Mouse (Mus musculus) intestine, embryonic 15.5 days (tissue): ENCODE data around the gene Eps8. TPM values are rescaled to one million over a fixed set of nuclear protein-coding genes. Genes with fewer than 3 reads are reported as not detected.
"Not testable (repeated sequence)": the region's sequence is repeated elsewhere in the genome, so short reads cannot be mapped to it uniquely, and the experiment has no call there.

Source experiments
- ATAC-seq: fragments of 200-750 bp; cut with Nextera tagmentation; 2 replicates; pipeline ENCODE4 v1.8.0; 2017; ENCODE audit warnings: moderate TSS enrichment, moderate library complexity
- H3K27ac ChIP-seq: fragments of 300-500 bp; sonication (generic); 2 replicates; pipeline ENCODE4 v1.5.1; 2015; ENCODE audit warnings: mild to moderate bottlenecking, inconsistent platforms
- H3K27me3 ChIP-seq: fragments of 300-500 bp; sonication (generic); replicated peaks from 2 replicates; pipeline ENCODE4 v1.6.1; 2015; ENCODE audit warnings: inconsistent platforms
- H3K36me3 ChIP-seq: fragments of 300-500 bp; sonication (generic); 2 replicates; pipeline ENCODE4 v1.6.1; 2015; ENCODE audit warnings: inconsistent platforms
- H3K4me1 ChIP-seq: fragments of 300-500 bp; sonication (generic); replicated peaks from 2 replicates; pipeline ENCODE4 v1.6.1; 2015; ENCODE audit warnings: inconsistent platforms
- H3K4me2 ChIP-seq: fragments of 300-500 bp; sonication (generic); replicated peaks from 2 replicates; pipeline ENCODE4 v1.6.1; 2015; ENCODE audit warnings: mild to moderate bottlenecking, inconsistent platforms
- H3K4me3 ChIP-seq: fragments of 300-500 bp; sonication (generic); replicated peaks from 2 replicates; pipeline ENCODE4 v1.5.1; 2015; ENCODE audit warnings: inconsistent platforms
- H3K9ac ChIP-seq: fragments of 300-500 bp; sonication (generic); 2 replicates; pipeline ENCODE4 v1.6.1; 2015; ENCODE audit warnings: inconsistent platforms
- H3K9me3 ChIP-seq: fragments of 300-500 bp; sonication (generic); 2 replicates; pipeline ENCODE4 v1.6.1; 2016; ENCODE audit warnings: inconsistent platforms
- WGBS: fragments of 180-500 bp; shearing (Covaris S2); methylation state at CpG from one replicate; pipeline ENCODE4 v1.1.7; 2015; 5-methylcytosine and 5-hydroxymethylcytosine counted together
- polyA plus RNA-seq: library from polyadenylated mRNA; unstranded; fragments of >200 nt; fragmentation: Nextera tagmentation; extraction: Ambion mirVana; gene quantifications from 2 replicates; pipeline ENCODE4 v1.2.1, GENCODE M21; 2015

Gene Eps8
- polyA plus RNA-seq, 1 experiment from 2014 or later = 85.2 TPM

DNA sequence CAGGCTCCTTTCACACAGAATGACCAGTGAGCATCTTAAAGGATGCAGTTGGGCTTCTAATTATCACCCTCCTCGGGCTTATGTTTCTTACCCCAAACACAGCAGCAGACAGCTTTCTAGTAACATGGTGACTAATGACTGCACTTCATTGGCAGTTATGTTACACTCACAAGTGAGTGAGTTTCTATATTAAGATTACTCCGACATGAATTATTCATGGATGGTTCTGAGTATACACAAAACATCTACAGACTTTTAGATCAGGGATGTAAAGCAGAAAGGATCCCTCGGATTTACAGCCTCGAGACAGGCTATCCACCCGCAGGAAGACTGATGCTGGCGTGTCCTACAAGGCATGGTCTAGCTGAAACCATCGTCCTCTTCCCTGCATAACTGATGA, 171.8 kb downstream of the Eps8 start:
- WGBS = 71% methylated on average over 7 of the region's 7 CpGs

DNA sequence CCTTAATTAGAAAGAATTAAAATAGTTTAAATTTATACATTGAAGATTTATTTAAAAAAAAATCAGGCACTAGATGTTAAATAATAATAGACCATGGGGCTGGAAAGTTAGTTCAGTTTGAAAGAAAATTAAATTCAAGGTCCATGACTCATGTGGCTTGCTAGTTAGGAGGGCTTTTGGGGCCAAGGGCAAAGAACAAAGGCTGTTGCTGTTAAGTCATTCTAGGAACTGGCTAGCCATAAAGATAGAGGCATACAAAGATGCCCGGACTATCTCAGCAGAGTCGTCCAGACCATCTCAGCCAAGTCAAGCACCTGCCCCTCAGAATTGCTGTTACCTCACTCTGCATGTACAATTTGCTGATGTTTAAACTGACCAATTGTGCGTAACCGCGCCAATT, 179.0 kb downstream of the Eps8 start:
- ATAC-seq = not testable (repeated sequence)

More for the DNA sequence above, 171.8 kb downstream of the Eps8 start:
- Histone ChIP-seq H3K27ac (no peak overlapping the region), H3K4me1 (no peaks in the 10 kb centered on the region), H3K9me3 (no peaks in the 10 kb centered on the region), H3K27me3 (no peaks in the 10 kb centered on the region), H3K9ac (no peak overlapping the region), H3K36me3 (peaks cover 8% of the 10 kb centered on the region), H3K4me2 (no peak overlapping the region), H3K4me3 (no peak overlapping the region)
- no peak for ATAC-seq

DNA sequence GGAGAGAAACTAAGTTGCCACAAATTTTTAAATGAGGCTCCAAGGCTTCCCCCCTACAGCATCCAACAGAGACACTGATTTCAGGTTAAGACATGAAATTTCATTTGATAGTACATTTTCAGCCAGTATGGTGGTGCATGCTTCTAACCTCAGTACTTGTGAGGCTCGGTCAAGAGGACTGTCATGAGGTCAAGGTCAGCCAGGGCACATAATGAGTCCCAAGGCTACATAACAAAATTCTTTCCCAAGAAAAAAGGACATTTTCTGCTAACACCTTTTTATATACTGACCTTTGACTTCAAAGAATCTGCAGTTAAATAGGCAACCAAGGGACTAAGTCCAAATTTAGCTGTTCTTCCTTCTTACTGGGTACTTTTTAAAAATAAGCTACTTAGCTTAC, 181.2 kb downstream of the Eps8 start:
- no peak for ATAC-seq
- Histone ChIP-seq H3K4me3 (no peak overlapping the region), H3K27ac (no peak overlapping the region), H3K4me2 (no peak overlapping the region), H3K36me3 (peaks cover 10% of the 10 kb centered on the region), H3K9me3 (no peaks in the 10 kb centered on the region), H3K9ac (no peak overlapping the region), H3K4me1 (peaks cover 12% of the 10 kb centered on the region), H3K27me3 (no peaks in the 10 kb centered on the region)
- 62% methylated on average over 1 of the region's 1 CpGs for WGBS

More for the DNA sequence above, 179.0 kb downstream of the Eps8 start:
- not testable (repeated sequence) for H3K27ac ChIP-seq, H3K4me1 ChIP-seq, H3K4me2 ChIP-seq, H3K4me3 ChIP-seq, H3K9ac ChIP-seq, H3K9me3 ChIP-seq, H3K27me3 ChIP-seq
- 93% methylated on average over 5 of the region's 5 CpGs for WGBS
- H3K36me3 ChIP-seq = peaks cover 13% of the 10 kb centered on the region

DNA sequence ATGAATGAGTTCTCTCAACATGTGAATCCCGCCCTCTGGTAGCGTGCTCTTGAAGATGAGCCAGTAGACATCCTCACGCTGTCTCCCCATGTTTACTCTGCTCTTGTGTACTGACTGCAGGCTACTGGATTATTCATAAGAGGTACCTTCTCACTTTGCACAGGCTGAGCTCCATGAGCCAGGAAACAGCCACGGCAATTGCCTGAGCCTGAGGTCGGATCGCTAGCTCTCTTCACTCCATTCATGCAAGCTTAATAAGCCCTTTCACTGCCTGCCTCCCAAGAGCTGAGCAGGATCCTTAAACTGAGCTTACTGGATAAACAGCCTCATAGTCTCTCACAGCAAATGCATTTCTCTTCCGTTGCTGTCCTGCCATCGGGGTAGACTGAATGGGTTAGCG, 182.5 kb downstream of the Eps8 start:
- no peak overlapping the region for H3K4me3 ChIP-seq
- H3K27ac ChIP-seq = no peak overlapping the region
- H3K4me1 ChIP-seq = peaks cover 12% of the 10 kb centered on the region
- H3K36me3 ChIP-seq = peaks cover 10% of the 10 kb centered on the region
- ATAC-seq = no peak
- WGBS = 82% methylated on average over 9 of the region's 9 CpGs
- H3K9ac ChIP-seq = no peak overlapping the region
- no peak overlapping the region for H3K4me2 ChIP-seq
- no peaks in the 10 kb centered on the region for H3K9me3 ChIP-seq
- H3K27me3 ChIP-seq = no peaks in the 10 kb centered on the region

DNA sequence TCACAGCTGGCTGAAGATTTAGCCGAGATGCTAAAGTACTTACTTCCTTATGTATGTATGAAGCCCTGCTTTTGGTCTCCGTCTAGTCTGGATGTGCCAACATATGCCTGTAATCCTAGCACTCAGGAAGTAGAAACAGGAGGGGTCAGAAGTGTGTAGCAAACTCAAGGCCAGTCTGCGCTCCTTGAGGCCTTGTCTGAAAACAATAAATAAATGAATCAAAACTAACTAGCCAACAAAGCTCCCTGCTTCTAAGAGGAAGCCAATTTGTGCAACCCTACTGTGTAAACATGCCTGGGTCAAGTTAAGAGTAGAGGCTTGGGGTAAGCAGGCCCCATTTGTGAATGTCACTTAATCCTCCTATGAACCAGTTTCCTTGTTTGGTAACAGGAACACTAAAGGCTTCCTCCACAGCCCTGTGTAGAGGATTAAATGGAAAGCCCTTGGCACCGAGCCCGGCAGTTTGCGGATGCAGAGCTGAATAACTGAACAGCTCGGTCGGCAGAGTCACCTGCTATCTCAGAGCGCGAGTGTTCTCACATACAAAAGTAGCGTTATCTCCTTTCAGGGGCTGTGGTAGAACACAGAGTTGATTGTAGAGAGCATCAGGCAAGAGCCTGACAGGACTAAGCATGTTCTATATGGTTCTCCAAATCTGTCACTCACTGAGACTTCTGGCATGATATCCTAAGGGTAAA, 183.6 kb downstream of the Eps8 start:
- H3K4me1 ChIP-seq = peaks cover 12% of the 10 kb centered on the region
- H3K4me2 ChIP-seq = no peak overlapping the region
- 22% methylated on average over 11 of the region's 11 CpGs for WGBS
- H3K9me3 ChIP-seq = no peaks in the 10 kb centered on the region
- ATAC-seq = peak; percentile 85
- H3K27me3 ChIP-seq = no peaks in the 10 kb centered on the region
- peaks cover 2% of the 10 kb centered on the region; the same call in 1 of the 2 replicates for H3K36me3 ChIP-seq
- peak overlapping the region; percentile 66 for H3K27ac ChIP-seq
- H3K4me3 ChIP-seq = no peak overlapping the region
- no peak overlapping the region for H3K9ac ChIP-seq

DNA sequence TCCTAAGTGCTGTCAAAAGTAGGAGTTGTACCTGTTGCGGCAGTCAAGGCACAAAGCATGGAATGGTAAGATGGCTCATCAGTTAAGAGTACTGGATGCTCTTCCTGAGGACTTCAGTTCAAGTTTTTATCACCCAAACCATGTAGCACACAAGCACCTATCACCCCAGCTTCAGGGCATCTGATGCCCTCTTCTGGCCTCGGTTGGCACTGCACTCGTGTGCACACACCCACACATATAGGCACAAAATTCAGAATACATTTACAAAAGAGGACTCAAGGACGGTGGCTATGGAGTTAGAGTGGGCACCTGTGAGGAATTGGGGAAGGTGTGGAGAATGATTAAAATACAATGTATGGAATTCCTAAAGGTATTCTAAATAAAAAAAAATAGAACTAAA, 185.1 kb downstream of the Eps8 start:
- 96% methylated on average over 4 of the region's 4 CpGs for WGBS
- no peaks in the 10 kb centered on the region for H3K27me3 ChIP-seq
- no peak overlapping the region for H3K4me3 ChIP-seq
- no peak for ATAC-seq
- H3K27ac ChIP-seq = no peak overlapping the region
- H3K9ac ChIP-seq = no peak overlapping the region
- no peaks in the 10 kb centered on the region for H3K9me3 ChIP-seq
- H3K36me3 ChIP-seq = no peaks in the 10 kb centered on the region
- H3K4me2 ChIP-seq = no peak overlapping the region
- H3K4me1 ChIP-seq = peaks cover 15% of the 10 kb centered on the region

DNA sequence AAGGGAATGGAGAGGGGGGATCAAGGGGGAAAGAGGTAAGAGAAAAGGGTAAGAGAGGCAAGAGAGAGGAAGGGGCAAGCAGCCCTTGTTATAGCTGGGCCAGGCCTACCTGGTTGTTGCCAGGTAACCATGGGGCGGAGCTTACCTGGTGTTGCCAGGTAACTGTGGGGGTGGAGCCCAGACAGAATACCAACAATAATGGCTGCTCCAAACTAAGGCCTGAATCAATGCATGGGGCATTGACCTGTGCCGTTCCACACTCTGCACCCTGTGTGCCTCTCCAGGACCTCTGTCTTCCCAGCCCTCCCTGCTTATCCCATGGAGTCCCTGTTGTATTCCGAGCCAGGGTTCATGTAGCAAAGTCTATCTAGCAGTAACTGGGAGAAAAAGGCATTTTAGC, 187.0 kb downstream of the Eps8 start:
- WGBS = 90% methylated on average over 3 of the region's 3 CpGs
- Histone ChIP-seq H3K9me3 (no peaks in the 10 kb centered on the region), H3K36me3 (no peaks in the 10 kb centered on the region)

DNA sequence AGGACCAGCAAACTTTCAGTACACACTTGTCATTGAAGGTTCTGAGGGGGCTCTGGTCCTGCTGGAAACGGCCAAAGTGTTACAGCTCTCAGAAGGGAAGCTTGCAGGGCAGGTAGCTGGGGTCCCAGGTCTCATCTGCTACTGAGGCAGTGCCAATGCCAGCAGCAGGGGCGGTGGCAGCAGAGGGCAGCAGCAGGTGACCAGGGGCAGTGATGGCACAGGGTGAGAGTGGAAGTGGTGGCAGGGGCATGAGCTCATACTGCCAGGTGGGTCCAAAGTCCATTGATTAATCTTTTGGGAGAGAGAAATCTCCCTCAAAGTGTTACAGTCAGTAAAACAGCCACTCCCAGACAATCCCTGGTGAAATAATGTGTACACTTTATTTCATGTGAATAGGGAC, 188.4 kb downstream of the Eps8 start:
- H3K4me1 ChIP-seq = peaks cover 8% of the 10 kb centered on the region
- no peak for ATAC-seq
- no peaks in the 10 kb centered on the region for H3K9me3 ChIP-seq
- no peak overlapping the region for H3K9ac ChIP-seq
- H3K4me3 ChIP-seq = no peak overlapping the region
- H3K36me3 ChIP-seq = no peaks in the 10 kb centered on the region
- no peak overlapping the region for H3K4me2 ChIP-seq
- H3K27me3 ChIP-seq = no peaks in the 10 kb centered on the region
- no peak overlapping the region for H3K27ac ChIP-seq
- 61% methylated on average over 2 of the region's 2 CpGs for WGBS

More for the DNA sequence above, 187.0 kb downstream of the Eps8 start:
- no peak for ATAC-seq
- Histone ChIP-seq H3K27me3 (no peaks in the 10 kb centered on the region), H3K4me3 (no peak overlapping the region), H3K27ac (no peak overlapping the region), H3K4me2 (no peak overlapping the region), H3K9ac (no peak overlapping the region), H3K4me1 (peaks cover 15% of the 10 kb centered on the region)

DNA sequence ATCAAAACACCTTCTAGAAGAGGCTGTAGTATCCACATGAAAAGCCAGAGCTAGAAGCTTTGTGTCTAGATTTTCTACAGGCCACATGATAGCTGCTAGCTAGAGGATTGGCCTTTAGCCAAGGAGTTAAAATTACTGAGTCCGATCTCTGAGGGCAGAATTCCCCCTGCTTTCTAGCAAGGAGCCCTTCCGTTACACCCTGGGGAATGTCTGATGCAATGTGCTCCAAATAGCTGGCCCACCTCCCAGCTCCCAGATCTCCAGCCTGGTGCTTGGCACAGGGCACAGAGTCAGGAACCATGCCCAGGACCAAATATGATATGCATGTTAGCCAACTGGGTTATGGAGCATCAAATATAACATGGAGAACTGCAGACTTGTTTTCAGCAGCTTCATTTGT, 189.4 kb downstream of the Eps8 start:
- H3K9me3 ChIP-seq = no peaks in the 10 kb centered on the region
- no peaks in the 10 kb centered on the region for H3K27me3 ChIP-seq
- H3K4me1 ChIP-seq = peaks cover 3% of the 10 kb centered on the region; the same call in 1 of the 2 replicates
- WGBS = 34% methylated on average over 2 of the region's 2 CpGs
- H3K27ac ChIP-seq = peak overlapping the region; percentile 67; the same call in 1 of the 2 replicates
- no peak overlapping the region for H3K4me3 ChIP-seq
- ATAC-seq = peak; percentile 54; the same call in 1 of the 2 replicates
- H3K9ac ChIP-seq = no peak overlapping the region
- no peak overlapping the region for H3K4me2 ChIP-seq
- H3K36me3 ChIP-seq = no peaks in the 10 kb centered on the region

DNA sequence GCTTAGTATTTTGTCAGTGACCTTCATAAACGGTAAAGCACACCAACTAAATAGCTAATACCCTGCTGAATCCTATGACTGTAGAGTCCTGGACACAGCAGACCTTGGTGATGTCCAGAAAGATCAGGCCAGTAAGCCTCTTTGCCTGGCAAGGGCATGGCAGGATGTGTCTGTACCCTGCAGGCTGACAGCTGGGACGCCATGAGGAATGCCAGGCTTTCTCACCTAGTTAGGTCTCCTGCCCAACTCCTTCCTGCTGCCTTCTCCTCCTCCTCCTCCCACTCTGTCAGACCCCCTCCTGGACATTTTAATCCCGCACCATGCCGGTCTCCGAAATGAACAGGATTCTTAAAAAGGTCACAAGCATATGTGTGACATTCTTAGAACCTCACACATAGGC, 190.9 kb downstream of the Eps8 start:
- H3K9ac ChIP-seq = no peak overlapping the region
- no peak overlapping the region for H3K4me2 ChIP-seq
- no peak overlapping the region for H3K4me3 ChIP-seq
- WGBS = 88% methylated on average over 5 of the region's 5 CpGs
- H3K4me1 ChIP-seq = peaks cover 3% of the 10 kb centered on the region; the same call in 1 of the 2 replicates
- no peaks in the 10 kb centered on the region for H3K9me3 ChIP-seq
- H3K36me3 ChIP-seq = no peaks in the 10 kb centered on the region
- H3K27ac ChIP-seq = no peak overlapping the region
- ATAC-seq = no peak
- H3K27me3 ChIP-seq = no peaks in the 10 kb centered on the region

DNA sequence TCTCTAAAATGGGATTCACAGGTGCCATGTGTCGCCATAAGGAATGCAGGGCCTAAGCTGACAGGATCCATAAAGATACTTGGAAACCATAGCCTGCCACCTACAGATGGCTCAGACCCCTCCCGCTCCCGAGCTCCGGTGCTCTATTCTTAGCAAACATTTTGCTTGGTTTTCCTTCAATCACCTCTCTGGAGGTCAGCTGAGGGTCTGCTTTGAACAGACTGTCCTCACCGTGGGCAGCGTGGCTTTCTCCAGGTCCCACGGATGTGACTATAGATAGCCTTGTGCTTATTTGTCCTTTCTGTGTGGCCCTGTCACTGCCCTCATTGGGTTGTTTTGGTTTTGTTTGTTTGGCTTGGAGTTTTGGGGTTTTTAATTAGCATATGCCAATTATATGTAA, 196.5 kb downstream of the Eps8 start:
- no peaks in the 10 kb centered on the region for H3K36me3 ChIP-seq
- H3K27me3 ChIP-seq = no peaks in the 10 kb centered on the region
- H3K27ac ChIP-seq = no peak overlapping the region
- no peak overlapping the region for H3K4me3 ChIP-seq
- H3K4me2 ChIP-seq = no peak overlapping the region
- H3K9me3 ChIP-seq = no peaks in the 10 kb centered on the region
- no peak for ATAC-seq
- H3K9ac ChIP-seq = no peak overlapping the region
- H3K4me1 ChIP-seq = 0 out of 2 replicates have a peak, but pooled peaks cover 4% of the 10 kb centered on the region
- 72% methylated on average over 7 of the region's 7 CpGs for WGBS

DNA sequence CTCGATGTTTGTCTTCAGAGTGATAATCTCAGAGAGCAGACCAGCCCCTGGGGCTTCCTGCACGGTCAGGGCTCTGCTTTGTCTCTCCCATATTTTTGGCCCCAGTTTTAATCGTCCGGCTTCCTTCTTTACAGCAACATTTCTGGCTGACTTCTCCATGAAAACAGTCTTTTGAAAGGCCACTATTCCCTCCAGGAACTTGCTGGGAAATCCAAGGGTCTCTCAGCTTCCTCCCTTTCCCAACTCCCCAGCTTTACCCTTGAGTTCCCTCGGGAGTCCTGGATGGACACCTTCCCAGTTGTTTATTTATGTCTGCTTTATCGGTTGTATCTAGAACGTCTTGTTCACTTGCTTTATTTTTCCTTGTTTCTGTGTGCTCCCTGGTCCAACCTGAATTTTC, 197.5 kb downstream of the Eps8 start:
- Histone ChIP-seq H3K27me3 (no peaks in the 10 kb centered on the region), H3K4me1 (0 out of 2 replicates have a peak, but pooled peaks cover 4% of the 10 kb centered on the region), H3K4me2 (no peak overlapping the region), H3K9me3 (no peaks in the 10 kb centered on the region), H3K27ac (no peak overlapping the region), H3K9ac (no peak overlapping the region), H3K4me3 (no peak overlapping the region), H3K36me3 (no peaks in the 10 kb centered on the region)
- ATAC-seq = no peak
- WGBS = 23% methylated on average over 7 of the region's 7 CpGs

DNA sequence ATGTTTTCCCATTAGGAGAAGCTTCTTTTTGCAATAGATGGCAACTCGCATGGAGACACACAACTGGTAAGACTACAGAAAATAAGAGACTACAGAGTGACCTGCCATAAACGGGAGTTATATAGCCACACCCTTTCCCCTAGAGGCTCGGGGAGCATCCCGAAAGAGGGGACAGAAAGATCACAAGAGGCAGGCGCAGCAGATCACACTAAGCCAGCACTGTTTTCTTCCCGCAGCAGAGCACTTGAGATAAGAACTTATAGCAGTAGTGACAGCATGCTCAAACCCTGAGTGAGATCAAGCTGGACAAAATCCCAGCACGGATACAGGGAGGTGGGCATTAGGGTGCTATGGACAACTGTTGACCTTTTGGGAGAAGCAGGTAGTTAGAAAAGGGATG, 198.6 kb downstream of the Eps8 start:
- H3K4me3 ChIP-seq = no peak overlapping the region
- H3K4me1 ChIP-seq = 0 out of 2 replicates have a peak, but pooled peaks cover 4% of the 10 kb centered on the region
- peak overlapping the region; percentile 33; the same call in 1 of the 2 replicates for H3K4me2 ChIP-seq
- no peaks in the 10 kb centered on the region for H3K36me3 ChIP-seq
- 47% methylated on average over 7 of the region's 7 CpGs for WGBS
- H3K9me3 ChIP-seq = no peaks in the 10 kb centered on the region
- H3K27me3 ChIP-seq = no peaks in the 10 kb centered on the region
- H3K27ac ChIP-seq = no peak overlapping the region
- no peak overlapping the region for H3K9ac ChIP-seq
- no peak; the same call in 1 of the 2 replicates for ATAC-seq
